Mouse (Mus musculus): Measurements from ENCODE around the gene Cradd. TPM values are rescaled to one million over a fixed set of nuclear protein-coding genes. Genes with fewer than 3 reads are reported as not detected.
A peak's percentile ranks its signal among the peaks of the same experiment; 100 is the strongest.

Cradd gene
- polyA plus RNA-seq, 1 experiment from 2014 or later: 16.0 TPM

GRCm38 (mm10) chr10:95360048-95360447 is 36.1 kb upstream of the Cradd start:
- 83% methylated on average over 5 of the region's 5 CpGs for WGBS
- no peak for ATAC-seq (ENCODE audit: low FRiP score)
- H3K36me3 ChIP-seq (ENCODE audit: control insufficient read depth, insufficient read depth, low read length): no peaks in the 10 kb centered on the region
- peaks cover 4% of the 10 kb centered on the region; the same call in 1 of the 2 replicates for H3K4me1 ChIP-seq (replicated peaks; ENCODE audit: control insufficient read depth, insufficient read depth, low read length)
- H3K4me3 ChIP-seq (ENCODE audit: low read depth, low read length): no peak overlapping the region
- H3K9me3 ChIP-seq (ENCODE audit: control insufficient read depth, low read length): no peaks in the 10 kb centered on the region
- no peaks in the 10 kb centered on the region for H3K27me3 ChIP-seq (ENCODE audit: control insufficient read depth, insufficient read depth, low read length)
- no peak for DNase-seq (ENCODE audit: low spot score)
- H3K27ac ChIP-seq (ENCODE audit: low read depth, low read length): no peak overlapping the region
- no peak overlapping the region for H3K4me2 ChIP-seq (replicated peaks; ENCODE audit: low read depth, low read length)
- no peak overlapping the region for H3K9ac ChIP-seq (ENCODE audit: low read depth, low read length)

GRCm38 (mm10) chr10:95357721-95358120 is 33.8 kb upstream of the Cradd start:
- DNase-seq (ENCODE audit: low spot score) (no peak), ATAC-seq (ENCODE audit: low FRiP score) (no peak)
- H3K9ac ChIP-seq (ENCODE audit: low read depth, low read length): no peak overlapping the region
- no peak overlapping the region for H3K4me2 ChIP-seq (replicated peaks; ENCODE audit: low read depth, low read length)
- no peaks in the 10 kb centered on the region for H3K9me3 ChIP-seq (ENCODE audit: control insufficient read depth, low read length)
- peaks cover 4% of the 10 kb centered on the region; the same call in 1 of the 2 replicates for H3K4me1 ChIP-seq (replicated peaks; ENCODE audit: control insufficient read depth, insufficient read depth, low read length)
- 85% methylated on average over 3 of the region's 3 CpGs for WGBS
- no peaks in the 10 kb centered on the region for H3K27me3 ChIP-seq (ENCODE audit: control insufficient read depth, insufficient read depth, low read length)
- H3K4me3 ChIP-seq (ENCODE audit: low read depth, low read length): no peak overlapping the region
- no peak overlapping the region for H3K27ac ChIP-seq (ENCODE audit: low read depth, low read length)
- no peaks in the 10 kb centered on the region for H3K36me3 ChIP-seq (ENCODE audit: control insufficient read depth, insufficient read depth, low read length)

- WGBS: 80% methylated on average over 7 of the region's 7 CpGs
- ATAC-seq (ENCODE audit: low FRiP score) (no peak), DNase-seq (ENCODE audit: low spot score) (no peak)
- Histone ChIP-seq H3K27ac (ENCODE audit: low read depth, low read length) (no peak overlapping the region), H3K4me1 (replicated peaks; ENCODE audit: control insufficient read depth, insufficient read depth, low read length) (peaks cover 4% of the 10 kb centered on the region; the same call in 1 of the 2 replicates), H3K9me3 (ENCODE audit: control insufficient read depth, low read length) (no peaks in the 10 kb centered on the region), H3K4me2 (replicated peaks; ENCODE audit: low read depth, low read length) (no peak overlapping the region), H3K27me3 (ENCODE audit: control insufficient read depth, insufficient read depth, low read length) (no peaks in the 10 kb centered on the region), H3K36me3 (ENCODE audit: control insufficient read depth, insufficient read depth, low read length) (no peaks in the 10 kb centered on the region), H3K9ac (ENCODE audit: low read depth, low read length) (no peak overlapping the region), H3K4me3 (ENCODE audit: low read depth, low read length) (no peak overlapping the region)
These were observed 32.8 kb upstream of the Cradd start for GRCm38 (mm10) chr10:95356711-95357110.

GRCm38 (mm10) chr10:95355678-95356268 is 31.8 kb upstream of the Cradd start:
- Histone ChIP-seq H3K36me3 (ENCODE audit: control insufficient read depth, insufficient read depth, low read length) (no peaks in the 10 kb centered on the region), H3K4me2 (replicated peaks; ENCODE audit: low read depth, low read length) (no peak overlapping the region), H3K9me3 (ENCODE audit: control insufficient read depth, low read length) (no peaks in the 10 kb centered on the region), H3K27me3 (ENCODE audit: control insufficient read depth, insufficient read depth, low read length) (no peaks in the 10 kb centered on the region), H3K9ac (ENCODE audit: low read depth, low read length) (no peak overlapping the region), H3K4me1 (replicated peaks; ENCODE audit: control insufficient read depth, insufficient read depth, low read length) (peaks cover 4% of the 10 kb centered on the region; the same call in 1 of the 2 replicates), H3K27ac (ENCODE audit: low read depth, low read length) (no peak overlapping the region; the same call in 1 of the 2 replicates), H3K4me3 (ENCODE audit: low read depth, low read length) (no peak overlapping the region)
- WGBS: 32% methylated on average over 6 of the region's 6 CpGs
- DNase-seq (ENCODE audit: low spot score) (peak; percentile 48), ATAC-seq (ENCODE audit: low FRiP score) (peak; percentile 57)

- H3K4me1 ChIP-seq (replicated peaks; ENCODE audit: control insufficient read depth, insufficient read depth, low read length): peaks cover 4% of the 10 kb centered on the region; the same call in 1 of the 2 replicates
- no peaks in the 10 kb centered on the region for H3K27me3 ChIP-seq (ENCODE audit: control insufficient read depth, insufficient read depth, low read length)
- DNase-seq (ENCODE audit: low spot score) (peak; percentile 32), ATAC-seq (ENCODE audit: low FRiP score) (no peak)
- no peak overlapping the region for H3K9ac ChIP-seq (ENCODE audit: low read depth, low read length)
- H3K36me3 ChIP-seq (ENCODE audit: control insufficient read depth, insufficient read depth, low read length): no peaks in the 10 kb centered on the region
- no peak overlapping the region for H3K4me3 ChIP-seq (ENCODE audit: low read depth, low read length)
- H3K27ac ChIP-seq (ENCODE audit: low read depth, low read length): no peak overlapping the region
- H3K9me3 ChIP-seq (ENCODE audit: control insufficient read depth, low read length): no peaks in the 10 kb centered on the region
- H3K4me2 ChIP-seq (replicated peaks; ENCODE audit: low read depth, low read length): no peak overlapping the region
These were observed 30.7 kb upstream of the Cradd start for GRCm38 (mm10) chr10:95354673-95355072.

GRCm38 (mm10) chr10:95354047-95354446 is 30.1 kb upstream of the Cradd start:
- H3K4me1 ChIP-seq (replicated peaks; ENCODE audit: control insufficient read depth, insufficient read depth, low read length): peaks cover 4% of the 10 kb centered on the region; the same call in 1 of the 2 replicates
- H3K27ac ChIP-seq (ENCODE audit: low read depth, low read length): no peak overlapping the region
- no peaks in the 10 kb centered on the region for H3K36me3 ChIP-seq (ENCODE audit: control insufficient read depth, insufficient read depth, low read length)
- H3K4me3 ChIP-seq (ENCODE audit: low read depth, low read length): no peak overlapping the region
- no peak overlapping the region for H3K9ac ChIP-seq (ENCODE audit: low read depth, low read length)
- H3K4me2 ChIP-seq (replicated peaks; ENCODE audit: low read depth, low read length): no peak overlapping the region
- no peak for ATAC-seq (ENCODE audit: low FRiP score)
- H3K9me3 ChIP-seq (ENCODE audit: control insufficient read depth, low read length): no peaks in the 10 kb centered on the region
- 64% methylated on average over 6 of the region's 6 CpGs for WGBS
- no peaks in the 10 kb centered on the region for H3K27me3 ChIP-seq (ENCODE audit: control insufficient read depth, insufficient read depth, low read length)
- DNase-seq (ENCODE audit: low spot score): peak; percentile 23

GRCm38 (mm10) chr10:95348457-95348856 is 24.5 kb upstream of the Cradd start:
- no peaks in the 10 kb centered on the region for H3K9me3 ChIP-seq (ENCODE audit: control insufficient read depth, low read length)
- 92% methylated on average over 3 of the region's 3 CpGs for WGBS
- H3K36me3 ChIP-seq (ENCODE audit: control insufficient read depth, insufficient read depth, low read length): no peaks in the 10 kb centered on the region
- ATAC-seq (ENCODE audit: low FRiP score) (no peak), DNase-seq (ENCODE audit: low spot score) (no peak)
- no peaks in the 10 kb centered on the region for H3K27me3 ChIP-seq (ENCODE audit: control insufficient read depth, insufficient read depth, low read length)
- H3K27ac ChIP-seq (ENCODE audit: low read depth, low read length): no peak overlapping the region
- H3K4me1 ChIP-seq (replicated peaks; ENCODE audit: control insufficient read depth, insufficient read depth, low read length): no peaks in the 10 kb centered on the region
- H3K4me3 ChIP-seq (ENCODE audit: low read depth, low read length): no peak overlapping the region
- H3K9ac ChIP-seq (ENCODE audit: low read depth, low read length): no peak overlapping the region
- H3K4me2 ChIP-seq (replicated peaks; ENCODE audit: low read depth, low read length): no peak overlapping the region

- Histone ChIP-seq H3K36me3 (ENCODE audit: control insufficient read depth, insufficient read depth, low read length) (no peaks in the 10 kb centered on the region), H3K4me1 (replicated peaks; ENCODE audit: control insufficient read depth, insufficient read depth, low read length) (no peaks in the 10 kb centered on the region), H3K4me3 (ENCODE audit: low read depth, low read length) (no peak overlapping the region), H3K4me2 (replicated peaks; ENCODE audit: low read depth, low read length) (no peak overlapping the region), H3K9ac (ENCODE audit: low read depth, low read length) (no peak overlapping the region), H3K9me3 (ENCODE audit: control insufficient read depth, low read length) (no peaks in the 10 kb centered on the region), H3K27me3 (ENCODE audit: control insufficient read depth, insufficient read depth, low read length) (no peaks in the 10 kb centered on the region), H3K27ac (ENCODE audit: low read depth, low read length) (no peak overlapping the region)
- 97% methylated on average over 3 of the region's 3 CpGs for whole genome bisulfite sequencing
- DNase-seq (ENCODE audit: low spot score) (no peak), ATAC-seq (ENCODE audit: low FRiP score) (no peak)
These were observed 23.8 kb upstream of the Cradd start for GRCm38 (mm10) chr10:95347776-95348175.

GRCm38 (mm10) chr10:95342833-95343590 is 19.1 kb upstream of the Cradd start:
- H3K4me3 ChIP-seq (ENCODE audit: low read depth, low read length): no peak overlapping the region
- no peaks in the 10 kb centered on the region for H3K4me1 ChIP-seq (replicated peaks; ENCODE audit: control insufficient read depth, insufficient read depth, low read length)
- ATAC-seq (ENCODE audit: low FRiP score): no peak
- no peaks in the 10 kb centered on the region for H3K9me3 ChIP-seq (ENCODE audit: control insufficient read depth, low read length)
- H3K9ac ChIP-seq (ENCODE audit: low read depth, low read length): no peak overlapping the region
- no peaks in the 10 kb centered on the region for H3K27me3 ChIP-seq (ENCODE audit: control insufficient read depth, insufficient read depth, low read length)
- no peak overlapping the region for H3K27ac ChIP-seq (ENCODE audit: low read depth, low read length)
- H3K36me3 ChIP-seq (ENCODE audit: control insufficient read depth, insufficient read depth, low read length): no peaks in the 10 kb centered on the region
- DNase-seq (ENCODE audit: low spot score): no peak
- H3K4me2 ChIP-seq (replicated peaks; ENCODE audit: low read depth, low read length): no peak overlapping the region
- 87% methylated on average over 10 of the region's 10 CpGs for WGBS

Measured in hindbrain, embryonic 11.5 days (tissue).